Mouse (Mus musculus) cerebellum, adult 2 months (tissue): Measurements from ENCODE around the gene Nckap5.

Experiments
- CTCF ChIP-seq: fragments of 200-500 bp; IDR thresholded peaks from 2 replicates; pipeline ENCODE4 v1.5.1; 2011; ENCODE audit warnings: low read depth, mild to moderate bottlenecking, control low read depth, low read length, moderate library complexity, borderline replicate concordance; ENCODE audit not compliant: insufficient read depth
- POLR2A ChIP-seq: fragments of 200-500 bp; IDR thresholded peaks from 2 replicates; pipeline ENCODE4 v1.6.1; 2011; ENCODE audit warnings: low read length, control low read depth, borderline replicate concordance; ENCODE audit not compliant: insufficient read depth

DNA sequence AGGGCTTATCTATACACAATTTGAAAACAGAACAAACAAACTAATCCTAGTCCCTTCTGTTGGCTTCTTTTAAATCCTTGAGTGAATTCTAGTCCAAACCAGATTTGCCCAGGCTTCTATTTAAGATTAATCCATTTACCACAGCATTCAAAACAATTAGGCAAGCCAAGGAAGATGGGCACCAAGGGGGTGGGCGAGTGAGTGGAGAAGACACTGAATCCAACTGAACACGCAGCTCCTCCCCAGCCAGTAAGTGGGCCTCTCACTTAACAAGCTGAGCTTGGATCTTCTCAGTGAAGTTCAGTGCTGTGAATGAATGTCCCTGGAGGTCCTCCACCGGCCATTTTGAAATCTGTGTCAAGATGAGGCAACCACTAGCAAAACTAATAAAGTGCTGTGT, 239.7 kb downstream of the Nckap5 start:
- TF ChIP-seq CTCF (no peak), POLR2A (no peak)
